Mouse (Mus musculus): Measurements from ENCODE around the gene Adk.

The Adk gene

DNA sequence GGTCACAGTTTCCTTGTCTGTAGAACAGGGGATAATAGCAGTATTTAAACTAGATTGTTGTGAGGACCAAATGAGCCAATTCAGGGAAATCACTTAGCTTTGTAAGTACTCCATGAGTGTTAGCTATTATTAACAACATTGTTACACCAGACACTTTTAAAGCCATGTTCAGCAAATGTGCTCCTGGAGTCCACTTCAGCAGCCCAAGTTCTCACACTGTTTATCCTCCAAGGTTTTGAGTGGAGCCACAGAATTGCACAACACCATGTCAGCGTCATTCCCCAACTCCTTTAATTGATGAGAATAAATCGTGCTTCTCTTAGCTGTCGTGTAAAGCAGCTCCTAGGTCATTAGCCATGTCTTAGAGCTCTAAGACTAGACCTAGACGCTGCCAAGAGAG, 437.8 kb downstream of the Adk start:
- DNase-seq: no peak

All from thymus, postnatal 4 days (tissue).